Mouse (Mus musculus): ENCODE measurements around the gene Camta1.

Camta1 gene

DNA sequence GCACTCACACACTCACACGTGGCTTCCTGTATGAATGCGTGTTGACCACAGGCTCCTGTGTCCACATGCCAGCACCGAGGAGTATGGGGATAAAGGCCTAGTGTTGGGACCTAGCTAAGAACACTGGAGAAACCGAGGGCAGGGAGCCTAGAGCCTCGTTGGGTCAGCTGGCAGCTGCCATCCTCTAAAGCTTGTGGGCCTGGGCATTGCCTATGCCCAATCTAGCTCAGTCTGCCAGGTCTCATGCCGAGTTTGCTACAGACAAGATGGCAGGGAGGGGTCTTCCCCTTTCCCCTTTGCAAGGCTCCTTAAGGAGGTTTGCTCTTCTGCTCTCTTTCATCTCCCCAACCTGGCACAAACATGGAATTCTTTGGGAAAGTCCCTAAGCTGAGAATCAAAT is 555.9 kb downstream of the Camta1 start:
- no peak for DNase-seq

GRCm38 (mm10) chr4:151303931-151304330 is 557.7 kb downstream of the Camta1 start:
- DNase-seq: no peak

- DNase-seq: no peak
Observed at GRCm38 (mm10) chr4:151303436-151303835, 558.2 kb downstream of the Camta1 start.

- DNase-seq: peak; percentile 37
Observed at GRCm38 (mm10) chr4:151302195-151303126, 559.2 kb downstream of the Camta1 start.

GRCm38 (mm10) chr4:151301337-151301736 is 560.3 kb downstream of the Camta1 start:
- no peak for DNase-seq

GRCm38 (mm10) chr4:151300706-151301105 is 561.0 kb downstream of the Camta1 start:
- peak; percentile 21 for DNase-seq

DNA sequence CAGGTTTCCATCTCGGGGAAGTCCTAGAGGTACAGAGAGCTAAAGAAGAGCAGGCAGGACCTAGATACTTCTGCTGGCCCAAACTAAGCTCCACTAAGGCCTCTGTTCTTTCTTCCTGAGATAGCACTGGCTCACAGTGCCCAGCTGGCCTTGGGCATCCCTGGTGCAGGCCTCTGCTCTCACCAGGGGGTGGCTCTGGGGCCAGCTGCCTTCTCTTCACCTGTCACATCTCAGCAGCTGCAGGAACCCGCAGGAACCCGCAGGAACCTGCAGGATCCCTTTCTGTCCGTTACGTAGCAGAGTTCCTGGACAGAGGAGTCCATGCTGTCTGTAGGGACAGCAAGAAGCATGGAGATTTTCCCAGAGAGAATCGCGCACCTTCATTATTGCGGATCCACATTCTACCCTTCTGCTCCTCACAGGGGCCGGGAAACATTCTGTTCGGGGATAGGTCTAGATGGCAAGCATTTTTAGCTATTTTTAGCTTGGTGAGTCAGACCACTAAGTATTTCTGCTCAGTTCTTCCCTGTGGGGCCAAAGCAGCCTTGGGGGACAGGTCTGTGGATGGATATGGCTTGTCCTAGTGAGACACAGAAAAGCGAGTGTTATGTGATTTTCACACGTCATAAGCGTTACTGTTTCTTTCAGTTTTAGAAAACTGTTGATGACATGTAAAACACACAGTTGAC is 566.0 kb downstream of the Camta1 start:
- no peak for DNase-seq

DNA sequence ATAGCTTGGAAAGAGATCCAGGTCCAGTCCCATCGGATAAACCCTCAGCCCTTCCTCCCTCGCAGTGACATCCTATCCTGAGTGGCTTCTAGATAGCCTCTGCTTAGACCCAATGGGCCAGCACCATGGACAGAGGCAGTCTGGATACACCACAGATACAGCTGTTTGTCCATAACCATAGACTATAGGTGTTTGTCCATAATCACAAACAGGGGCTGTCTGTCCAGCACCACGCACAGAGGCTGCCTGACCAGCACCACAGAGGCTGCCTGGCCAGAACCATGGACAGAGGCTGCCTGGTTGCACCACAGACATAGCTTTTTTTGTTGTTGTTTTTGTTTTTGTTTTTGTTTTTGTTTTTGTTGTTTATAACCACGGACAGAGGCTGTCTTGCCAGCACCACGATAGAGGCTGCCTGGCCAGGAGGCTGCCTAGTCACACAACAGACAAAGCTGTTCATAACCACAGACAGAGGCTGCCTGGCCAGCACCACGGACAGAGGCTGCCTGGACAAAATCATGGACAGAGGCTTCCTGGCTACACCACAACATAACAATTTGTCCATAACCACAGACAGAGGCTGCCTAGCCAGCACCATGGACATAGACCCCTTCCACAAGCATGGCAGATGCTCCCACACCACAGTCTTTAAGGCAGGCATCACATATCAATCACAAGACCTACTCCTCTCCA is 572.6 kb downstream of the Camta1 start:
- no peak for DNase-seq

DNA sequence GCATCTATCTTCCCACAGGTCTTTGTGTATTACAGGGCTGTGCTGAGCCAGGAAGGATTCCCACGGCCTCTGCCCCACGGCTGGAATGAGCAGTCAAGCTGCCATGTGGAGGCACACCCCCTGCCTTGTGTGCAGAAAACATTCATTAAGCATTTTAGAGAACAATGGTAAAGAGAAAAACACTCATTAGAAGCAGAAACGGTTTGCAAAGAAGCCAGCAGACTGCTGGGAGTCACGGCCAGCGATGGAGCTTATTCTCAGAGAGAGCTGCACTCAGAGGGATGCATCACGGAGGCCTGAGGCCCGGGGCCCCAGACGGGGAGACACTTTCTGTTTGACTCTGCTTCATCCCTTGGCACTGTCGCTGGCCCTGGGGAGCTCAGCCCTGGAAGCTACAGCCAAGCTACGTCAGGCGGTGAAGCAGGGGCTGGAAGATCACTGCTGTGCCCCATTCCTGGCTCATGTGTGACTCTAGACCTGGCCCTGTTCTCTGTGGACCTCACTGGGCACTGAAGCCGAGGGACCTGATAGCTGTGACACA is 575.7 kb downstream of the Camta1 start:
- no peak for DNase-seq

- no peak for DNase-seq
Observed at GRCm38 (mm10) chr4:151285432-151285831, 576.2 kb downstream of the Camta1 start.

DNA sequence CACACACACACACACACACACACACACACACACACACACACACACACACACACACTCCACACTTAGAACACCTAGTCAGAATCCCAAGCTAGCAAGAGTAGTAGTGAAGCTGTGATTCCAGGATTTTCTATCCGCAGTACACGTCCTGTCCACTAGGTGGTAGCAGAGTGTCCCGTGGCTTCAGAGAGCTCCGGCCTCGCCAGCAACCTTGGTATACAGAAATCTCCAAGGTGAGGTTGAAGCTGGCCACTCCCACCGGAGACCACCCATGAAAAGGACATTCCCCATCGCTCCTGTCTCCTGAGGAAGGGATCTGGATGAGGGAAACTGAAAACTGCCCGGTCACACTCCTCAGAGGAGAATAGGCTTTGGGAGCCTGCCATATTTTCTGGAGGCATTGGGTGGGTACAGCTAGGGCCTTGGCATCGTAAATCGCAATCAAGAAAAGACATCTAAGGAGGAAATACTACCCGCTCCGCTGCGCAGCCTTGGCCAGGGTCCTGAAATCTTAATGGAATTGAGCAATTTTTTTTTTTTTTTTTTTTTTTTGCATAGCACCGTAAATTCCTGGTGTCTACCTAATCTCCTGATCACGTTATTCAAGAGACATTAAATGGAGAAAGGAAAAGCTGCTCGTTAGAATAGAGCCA is 578.5 kb downstream of the Camta1 start:
- DNase-seq: peak; percentile 62

- DNase-seq: no peak
Observed at GRCm38 (mm10) chr4:151282103-151282502, 579.6 kb downstream of the Camta1 start.

GRCm38 (mm10) chr4:151275292-151275691 is 586.4 kb downstream of the Camta1 start:
- peak; percentile 71 for DNase-seq

- peak; percentile 32 for DNase-seq
Observed at GRCm38 (mm10) chr4:151263786-151264414, 597.8 kb downstream of the Camta1 start.

DNA sequence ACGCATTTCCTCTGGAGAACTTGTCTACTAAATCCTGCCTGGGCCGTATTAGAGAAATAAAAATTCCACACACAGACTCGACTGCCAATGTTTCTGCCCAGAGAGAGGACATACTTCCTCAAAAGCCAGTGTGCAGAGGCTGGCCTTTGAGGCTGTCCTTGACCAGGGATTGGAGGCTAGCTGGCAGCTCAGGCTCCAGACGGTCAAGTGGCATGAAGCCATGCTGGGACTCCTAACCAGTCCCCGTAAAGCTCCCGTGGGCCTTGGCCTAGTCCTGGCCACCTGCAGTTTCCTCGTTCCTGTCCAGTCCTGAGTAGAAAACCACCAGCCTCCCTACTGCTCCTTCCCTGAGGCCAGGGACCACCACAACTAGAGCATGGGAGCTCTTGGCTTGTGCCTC is 598.6 kb downstream of the Camta1 start:
- DNase-seq: no peak

GRCm38 (mm10) chr4:151256622-151257021 is 605.1 kb downstream of the Camta1 start:
- DNase-seq: no peak

- no peak for DNase-seq
Observed at GRCm38 (mm10) chr4:151250824-151251223, 610.9 kb downstream of the Camta1 start.

- DNase-seq: no peak
Observed at GRCm38 (mm10) chr4:151245068-151245797, 616.4 kb downstream of the Camta1 start.

DNA sequence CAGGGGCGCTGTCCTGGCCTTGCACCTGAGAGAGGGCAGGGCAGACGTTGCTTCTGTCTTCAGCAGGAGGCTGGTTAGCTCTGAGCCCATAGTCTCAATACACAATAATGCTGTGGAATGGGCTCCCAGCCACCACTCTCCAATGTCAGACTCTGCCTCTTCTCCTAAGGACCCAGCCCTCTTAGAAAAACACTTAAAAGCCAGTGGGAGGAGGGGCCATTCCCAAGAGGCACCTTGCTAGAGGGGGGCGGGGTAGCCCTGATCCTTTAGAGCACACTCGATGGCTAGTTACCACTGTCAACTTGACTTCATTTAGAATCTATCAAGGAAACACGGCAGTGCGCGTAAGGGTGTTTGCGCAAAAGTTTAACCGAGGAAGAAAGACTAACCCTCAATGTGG is 618.2 kb downstream of the Camta1 start:
- no peak for DNase-seq

DNA sequence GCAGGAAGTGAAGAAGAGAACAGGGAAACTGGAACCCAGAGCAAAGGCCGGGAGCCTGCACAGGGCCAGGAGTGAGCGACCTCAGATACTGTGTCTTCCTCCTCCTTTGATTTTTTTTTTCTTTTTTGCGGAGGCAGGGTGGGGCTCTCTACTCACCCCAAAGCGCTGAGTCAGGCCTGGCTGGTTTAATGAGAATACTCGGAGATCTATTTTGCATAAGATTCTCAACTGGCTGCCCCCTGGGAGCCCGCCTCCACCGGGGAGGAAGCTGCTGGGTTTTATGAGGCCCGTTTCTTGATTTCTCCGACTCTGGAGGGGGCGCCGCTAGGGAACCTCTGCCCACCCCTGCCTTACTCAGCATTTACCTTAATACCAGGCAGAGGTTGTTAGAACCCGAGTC is 618.9 kb downstream of the Camta1 start:
- no peak for DNase-seq

- no peak for DNase-seq
Observed at GRCm38 (mm10) chr4:151240465-151240864, 621.2 kb downstream of the Camta1 start.
